Mouse (Mus musculus): ENCODE measurements around the gene Rnf2. TPM values are rescaled to one million over a fixed set of nuclear protein-coding genes. Genes with fewer than 3 reads are reported as not detected.

Gene Rnf2
- polyA plus RNA-seq, 1 experiment: 10.2 TPM

GRCm38 (mm10) chr1:151451946-151452345 is 48.8 kb downstream of the Rnf2 start:
- Histone ChIP-seq H3K36me3 (replicated peaks; ENCODE audit: low read length) (peaks cover 78% of the 10 kb centered on the region), H3K4me1 (peaks cover 7% of the 10 kb centered on the region), H3K27me3 (replicated peaks) (no peaks in the 10 kb centered on the region)

GRCm38 (mm10) chr1:151450851-151451250 is 49.9 kb downstream of the Rnf2 start:
- Histone ChIP-seq H3K4me1 (no peaks in the 10 kb centered on the region), H3K36me3 (replicated peaks; ENCODE audit: low read length) (peaks cover 78% of the 10 kb centered on the region), H3K9me3 (no peaks in the 10 kb centered on the region), H3K27me3 (replicated peaks) (no peaks in the 10 kb centered on the region), H3K4me3 (replicated peaks) (no peak overlapping the region)
- no peak for TF ChIP-seq GATA1 (IDR thresholded peaks at IDR 0.05; ENCODE audit: borderline replicate concordance, low read length)
- TF ChIP-seq FLI1 (IDR thresholded peaks at IDR 0.05; ENCODE audit: low read length): no peak

More at GRCm38 (mm10) chr1:151451946-151452345, 48.8 kb downstream of the Rnf2 start:
- H3K4me3 ChIP-seq (replicated peaks): no peak overlapping the region
- TF ChIP-seq FLI1 (IDR thresholded peaks at IDR 0.05; ENCODE audit: low read length): no peak
- H3K9me3 ChIP-seq: no peaks in the 10 kb centered on the region

DNA sequence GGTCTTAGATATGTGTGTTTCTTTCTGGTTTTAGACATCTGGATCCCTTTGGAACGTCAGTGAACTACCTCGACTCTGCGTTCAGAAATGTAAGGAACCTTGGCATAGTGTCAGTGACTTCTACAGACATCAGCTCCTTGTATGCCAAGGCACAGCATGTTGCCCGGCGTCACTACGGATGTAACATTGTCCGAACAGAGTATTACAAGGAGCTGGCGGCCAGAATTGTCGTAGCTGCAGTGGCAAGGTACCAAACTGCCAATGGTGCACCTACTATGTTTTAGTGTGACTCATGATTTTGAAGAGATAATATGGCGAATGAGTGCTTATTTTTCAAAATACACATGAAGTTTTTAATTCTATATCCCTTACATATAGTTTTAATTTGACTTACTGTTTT is 50.9 kb downstream of the Rnf2 start:
- Histone ChIP-seq H3K4me3 (replicated peaks) (no peak overlapping the region), H3K36me3 (replicated peaks; ENCODE audit: low read length) (peaks cover 81% of the 10 kb centered on the region), H3K4me1 (no peaks in the 10 kb centered on the region), H3K27me3 (replicated peaks) (no peaks in the 10 kb centered on the region), H3K9me3 (no peaks in the 10 kb centered on the region)
- TF ChIP-seq GATA1 (IDR thresholded peaks at IDR 0.05; ENCODE audit: borderline replicate concordance, low read length): no peak
- no peak for TF ChIP-seq FLI1 (IDR thresholded peaks at IDR 0.05; ENCODE audit: low read length)

- H3K4me3 ChIP-seq (replicated peaks): no peak overlapping the region
- TF ChIP-seq GATA1 (IDR thresholded peaks at IDR 0.05; ENCODE audit: borderline replicate concordance, low read length) (no peak), FLI1 (IDR thresholded peaks at IDR 0.05; ENCODE audit: low read length) (no peak)
- no peaks in the 10 kb centered on the region for H3K27me3 ChIP-seq (replicated peaks)
- H3K36me3 ChIP-seq (replicated peaks; ENCODE audit: low read length): peaks cover 85% of the 10 kb centered on the region
- no peaks in the 10 kb centered on the region for H3K9me3 ChIP-seq
- peaks cover 8% of the 10 kb centered on the region; the same call in 1 of the 2 replicates for H3K4me1 ChIP-seq
Observed at GRCm38 (mm10) chr1:151435431-151435830, 65.3 kb downstream of the Rnf2 start.

- no peaks in the 10 kb centered on the region for H3K27me3 ChIP-seq (replicated peaks)
- H3K4me1 ChIP-seq: peaks cover 21% of the 10 kb centered on the region
- no peak for TF ChIP-seq FLI1 (IDR thresholded peaks at IDR 0.05; ENCODE audit: low read length)
- no peak for TF ChIP-seq GATA1 (IDR thresholded peaks at IDR 0.05; ENCODE audit: borderline replicate concordance, low read length)
- no peaks in the 10 kb centered on the region for H3K9me3 ChIP-seq
- H3K36me3 ChIP-seq (replicated peaks; ENCODE audit: low read length): peaks cover 30% of the 10 kb centered on the region
- H3K4me3 ChIP-seq (replicated peaks): peak overlapping the region; percentile 99
Observed at GRCm38 (mm10) chr1:151429316-151429715, 71.4 kb downstream of the Rnf2 start.

DNA sequence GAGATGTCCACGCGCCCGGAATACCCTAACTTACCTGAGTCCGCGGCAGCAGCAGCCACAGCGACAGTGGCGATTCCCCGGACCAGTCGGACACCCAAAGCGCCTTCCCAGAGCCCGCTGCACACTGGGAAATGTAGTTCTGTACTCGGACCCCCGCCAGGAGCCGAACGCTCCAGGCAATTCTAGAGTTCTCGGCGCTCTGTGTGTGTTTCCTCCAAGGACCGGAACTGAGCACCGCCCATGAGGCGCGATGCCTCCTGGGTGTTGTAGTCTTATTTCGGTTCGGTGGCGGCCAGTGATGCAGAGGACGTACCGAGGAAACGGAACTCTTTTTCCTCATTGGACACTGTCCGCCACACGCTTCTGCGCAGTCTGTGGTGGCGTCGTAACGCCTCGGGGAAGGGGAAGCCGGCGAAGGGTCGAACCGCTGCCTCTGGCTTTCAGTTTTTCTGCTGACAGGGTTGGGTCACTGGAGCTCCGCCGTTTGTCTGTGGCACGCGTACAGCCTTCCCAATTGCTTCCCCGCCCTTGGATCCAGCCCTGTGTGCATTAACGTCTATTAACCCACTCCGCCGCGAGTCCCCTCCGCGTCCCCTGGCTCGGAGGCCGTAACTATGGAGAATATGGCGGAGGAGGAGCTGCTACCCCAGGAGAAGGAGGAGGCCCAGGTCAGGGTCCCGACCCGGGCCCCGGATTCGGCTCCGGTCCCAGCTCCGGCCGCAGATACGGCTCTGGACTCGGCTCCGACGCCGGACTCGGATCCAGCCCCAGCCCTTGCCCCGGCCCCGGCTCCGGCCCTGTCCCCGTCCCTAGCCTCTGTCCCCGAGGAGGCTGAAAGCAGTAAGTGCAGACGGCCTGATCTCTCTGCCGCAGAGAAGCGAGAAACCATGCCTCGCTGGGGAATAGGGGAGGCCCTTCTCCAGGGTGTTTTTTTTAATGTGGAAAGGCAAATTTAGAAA is 72.2 kb downstream of the Rnf2 start, which contains the start of the genes Swt1 and Trmt1l:
TSS of gene Swt1 (minus strand) at position 193 of the 959 bp plus-strand sequence.
TSS of gene Trmt1l (plus strand) at position 280 of the 959 bp plus-strand sequence.
- peaks cover 21% of the 10 kb centered on the region for H3K4me1 ChIP-seq
- peaks cover 22% of the 10 kb centered on the region for H3K36me3 ChIP-seq (replicated peaks; ENCODE audit: low read length)
- peak within 1 kb of the TSS; percentile 99 for H3K4me3 ChIP-seq (replicated peaks)
- no peaks in the 10 kb centered on the region for H3K9me3 ChIP-seq
- no peaks in the 10 kb centered on the region for H3K27me3 ChIP-seq (replicated peaks)
- peak; percentile 27; the same call in 1 of the 2 replicates for TF ChIP-seq FLI1 (IDR thresholded peaks at IDR 0.05; ENCODE audit: low read length)
- TF ChIP-seq GATA1 (IDR thresholded peaks at IDR 0.05; ENCODE audit: borderline replicate concordance, low read length): no peak

GRCm38 (mm10) chr1:151427888-151428262 is 72.9 kb downstream of the Rnf2 start:
- TF ChIP-seq GATA1 (IDR thresholded peaks at IDR 0.05; ENCODE audit: borderline replicate concordance, low read length): no peak
- no peak for TF ChIP-seq FLI1 (IDR thresholded peaks at IDR 0.05; ENCODE audit: low read length)
- no peaks in the 10 kb centered on the region for H3K27me3 ChIP-seq (replicated peaks)

GRCm38 (mm10) chr1:151426947-151427600 is 73.7 kb downstream of the Rnf2 start:
- H3K36me3 ChIP-seq (replicated peaks; ENCODE audit: low read length): peaks cover 18% of the 10 kb centered on the region
- H3K4me1 ChIP-seq: peaks cover 32% of the 10 kb centered on the region
- no peaks in the 10 kb centered on the region for H3K9me3 ChIP-seq
- no peak for TF ChIP-seq FLI1 (IDR thresholded peaks at IDR 0.05; ENCODE audit: low read length)
- TF ChIP-seq GATA1 (IDR thresholded peaks at IDR 0.05; ENCODE audit: borderline replicate concordance, low read length): no peak
- no peaks in the 10 kb centered on the region for H3K27me3 ChIP-seq (replicated peaks)
- peak overlapping the region; percentile 99 for H3K4me3 ChIP-seq (replicated peaks)

More at GRCm38 (mm10) chr1:151427888-151428262, 72.9 kb downstream of the Rnf2 start:
- Histone ChIP-seq H3K36me3 (replicated peaks; ENCODE audit: low read length) (peaks cover 18% of the 10 kb centered on the region), H3K4me3 (replicated peaks) (peak overlapping the region; percentile 99), H3K4me1 (peaks cover 24% of the 10 kb centered on the region), H3K9me3 (no peaks in the 10 kb centered on the region)

DNA sequence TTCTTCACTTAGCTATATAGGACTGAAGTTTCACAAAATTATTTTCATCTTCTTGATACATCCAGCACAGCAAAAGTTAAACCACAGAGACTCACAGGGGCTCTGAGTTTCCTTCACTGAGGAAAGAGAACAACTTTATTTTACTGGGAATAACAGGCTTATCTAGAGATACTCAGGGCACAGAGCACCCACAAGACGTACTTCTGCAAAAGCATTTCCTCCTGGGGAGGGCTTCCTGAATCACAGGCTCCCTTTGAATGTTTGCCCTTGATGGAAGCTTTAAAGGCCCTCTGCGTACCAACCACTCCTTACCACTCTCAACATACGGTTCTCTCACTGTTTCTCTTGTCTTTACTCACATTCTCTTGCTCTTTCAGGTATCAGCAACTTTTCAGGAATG is 78.6 kb downstream of the Rnf2 start:
- no peaks in the 10 kb centered on the region for H3K9me3 ChIP-seq
- TF ChIP-seq GATA1 (IDR thresholded peaks at IDR 0.05; ENCODE audit: borderline replicate concordance, low read length) (no peak), FLI1 (IDR thresholded peaks at IDR 0.05; ENCODE audit: low read length) (no peak)
- peaks cover 49% of the 10 kb centered on the region for H3K36me3 ChIP-seq (replicated peaks; ENCODE audit: low read length)
- no peak overlapping the region for H3K4me3 ChIP-seq (replicated peaks)
- H3K27me3 ChIP-seq (replicated peaks): no peaks in the 10 kb centered on the region
- peaks cover 20% of the 10 kb centered on the region for H3K4me1 ChIP-seq
